Mouse (Mus musculus): ENCODE results near the gene Kyat1. TPM values are rescaled to one million over a fixed set of nuclear protein-coding genes. Genes with fewer than 3 reads are reported as not detected.

Gene Kyat1
- polyA plus RNA-seq, 1 experiment from 2014 or later, result 8.3 TPM

DNA sequence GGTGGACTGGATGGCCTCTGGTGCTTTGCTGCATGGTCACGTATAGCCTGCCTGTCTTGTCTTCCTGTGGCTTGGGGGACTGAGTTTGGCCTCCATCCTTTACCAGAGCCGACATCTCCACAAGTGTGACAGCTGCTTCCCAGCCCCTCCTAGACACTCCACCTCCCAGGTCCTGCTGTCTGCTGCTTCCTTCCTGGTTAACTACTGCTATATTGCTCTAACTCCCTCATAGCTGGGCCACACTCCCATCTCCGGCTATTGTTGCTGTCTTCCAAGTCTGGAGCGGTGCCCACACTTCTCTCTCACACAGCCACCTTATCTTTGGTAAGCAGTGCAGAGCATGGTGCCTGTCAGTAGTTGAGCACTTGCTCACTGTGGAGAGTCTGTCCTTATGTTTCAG lies 34.1 kb upstream of the Kyat1 start:
- 83% methylated on average over 4 of the region's 4 CpGs for WGBS
- DNase-seq (ENCODE audit: low spot score), result no peak
- Histone ChIP-seq H3K36me3 (peaks cover 54% of the 10 kb centered on the region), H3K27ac (replicated peaks) (no peak overlapping the region), H3K4me1 (peaks cover 31% of the 10 kb centered on the region), H3K27me3 (ENCODE audit: low read depth, poor library complexity, severe bottlenecking) (no peaks in the 10 kb centered on the region), H3K9me3 (replicated peaks) (no peaks in the 10 kb centered on the region), H3K4me3 (peak overlapping the region; percentile 97; the same call in 1 of the 2 replicates)

DNA sequence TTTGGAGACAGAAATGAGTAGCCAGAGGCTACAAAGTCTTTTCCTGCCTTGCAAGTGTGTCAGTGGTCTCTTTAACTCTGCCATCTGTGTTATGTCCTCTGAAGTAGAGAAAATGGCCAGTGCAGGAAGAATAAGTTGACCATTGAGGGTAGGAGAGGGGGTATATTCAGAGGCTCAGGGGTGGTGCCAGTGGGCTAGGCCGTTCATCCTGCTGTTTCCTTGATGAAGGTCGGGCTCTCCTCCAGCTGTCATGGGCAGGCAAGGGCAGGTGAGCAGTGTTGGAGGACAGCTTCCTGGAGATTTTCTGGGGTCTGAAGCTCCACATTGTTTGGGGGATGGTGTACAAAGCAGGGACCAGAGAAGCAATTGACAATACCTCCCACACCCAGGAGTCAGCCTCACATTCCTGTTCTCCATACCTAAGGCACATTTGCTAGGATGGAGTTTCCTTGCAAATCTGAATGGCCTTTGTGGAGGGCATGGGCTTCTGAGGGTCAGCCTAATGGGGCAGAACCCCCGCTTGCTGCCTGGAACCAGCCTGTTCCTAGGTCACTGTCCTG lies 33.3 kb upstream of the Kyat1 start:
- WGBS, result 80% methylated on average over 3 of the region's 3 CpGs
- DNase-seq (ENCODE audit: low spot score), result no peak
- peaks cover 31% of the 10 kb centered on the region for H3K4me1 ChIP-seq
- peak overlapping the region; percentile 97 for H3K4me3 ChIP-seq
- peak overlapping the region; percentile 95; the same call in 1 of the 2 replicates for H3K27ac ChIP-seq (replicated peaks)
- no peaks in the 10 kb centered on the region for H3K9me3 ChIP-seq (replicated peaks)
- no peaks in the 10 kb centered on the region for H3K27me3 ChIP-seq (ENCODE audit: low read depth, poor library complexity, severe bottlenecking)
- peaks cover 46% of the 10 kb centered on the region for H3K36me3 ChIP-seq

DNA sequence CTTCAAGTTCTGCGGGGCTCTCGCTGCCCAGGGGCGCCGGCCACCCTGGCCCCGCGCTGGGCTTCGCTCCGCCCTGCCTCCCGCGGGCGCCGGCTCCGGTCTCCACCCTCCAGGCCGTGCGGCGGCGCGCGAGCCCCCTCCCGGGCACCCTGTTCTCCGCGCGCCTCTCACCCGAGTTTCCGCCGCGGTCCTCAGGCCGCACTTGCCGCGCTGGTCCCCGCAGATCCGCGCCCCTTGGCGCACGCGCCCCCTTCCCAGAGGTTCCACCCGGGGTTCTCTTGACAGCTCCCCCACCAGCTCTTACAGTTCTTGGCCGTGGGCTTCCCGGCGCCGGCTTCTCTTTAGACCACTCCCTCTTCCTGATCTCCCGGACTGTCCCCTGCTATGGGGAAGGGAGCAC lies 32.2 kb upstream of the Kyat1 start:
- no peaks in the 10 kb centered on the region for H3K9me3 ChIP-seq (replicated peaks)
- no peak for DNase-seq (ENCODE audit: low spot score)
- no peaks in the 10 kb centered on the region for H3K27me3 ChIP-seq (ENCODE audit: low read depth, poor library complexity, severe bottlenecking)
- peak overlapping the region; percentile 95 for H3K27ac ChIP-seq (replicated peaks)
- H3K36me3 ChIP-seq, result peaks cover 35% of the 10 kb centered on the region
- WGBS, result under 1% methylated on average over 42 of the region's 42 CpGs
- H3K4me3 ChIP-seq, result peak overlapping the region; percentile 97
- H3K4me1 ChIP-seq, result peaks cover 31% of the 10 kb centered on the region

DNA sequence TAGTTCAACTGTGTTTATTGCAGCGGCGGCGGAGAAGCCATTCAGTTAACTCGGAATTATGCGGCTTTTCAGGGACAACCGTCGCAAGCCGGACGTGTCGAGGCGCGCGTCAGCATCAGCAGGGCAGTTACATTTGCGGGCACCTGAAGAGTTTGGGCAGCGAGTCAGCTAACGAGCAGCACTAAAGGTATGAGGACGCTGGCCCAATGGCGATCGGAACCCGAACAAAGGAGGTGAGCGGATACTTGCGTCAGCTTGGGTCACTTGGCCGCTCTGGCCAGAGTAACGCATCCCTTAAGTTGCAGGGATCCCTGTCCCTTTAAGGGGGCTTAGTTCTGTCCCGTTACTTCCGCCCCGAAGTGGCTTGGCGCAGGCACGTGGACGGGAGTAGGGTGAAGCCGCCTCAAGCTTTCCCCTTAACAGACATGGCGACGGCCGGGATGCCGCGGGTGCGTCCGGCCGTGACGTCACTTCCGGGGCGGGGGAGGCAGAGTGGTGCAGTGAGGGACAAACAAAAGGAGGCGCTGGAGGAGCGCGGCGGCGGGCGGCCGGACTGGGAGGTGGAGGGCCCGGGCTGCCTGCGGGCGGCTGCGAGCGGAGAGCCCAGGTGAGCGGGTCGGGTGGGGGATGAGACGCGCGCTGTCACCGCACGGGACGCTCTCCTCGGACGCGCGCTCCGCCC lies 31.7 kb upstream of the Kyat1 start, which contains the start of gene Lrrc8a:
Gene Lrrc8a, plus strand, starts transcription at position 517 of the 682 bp plus-strand sequence.
- no peaks in the 10 kb centered on the region for H3K9me3 ChIP-seq (replicated peaks)
- H3K27ac ChIP-seq (replicated peaks), result peak within 1 kb of the TSS; percentile 95
- under 1% methylated on average over 67 of the region's 67 CpGs for WGBS
- H3K4me3 ChIP-seq, result peak within 1 kb of the TSS; percentile 97
- H3K4me1 ChIP-seq, result peaks cover 31% of the 10 kb centered on the region
- peaks cover 29% of the 10 kb centered on the region for H3K36me3 ChIP-seq
- DNase-seq (ENCODE audit: low spot score), result peak; percentile 100
- H3K27me3 ChIP-seq (ENCODE audit: low read depth, poor library complexity, severe bottlenecking), result no peaks in the 10 kb centered on the region

DNA sequence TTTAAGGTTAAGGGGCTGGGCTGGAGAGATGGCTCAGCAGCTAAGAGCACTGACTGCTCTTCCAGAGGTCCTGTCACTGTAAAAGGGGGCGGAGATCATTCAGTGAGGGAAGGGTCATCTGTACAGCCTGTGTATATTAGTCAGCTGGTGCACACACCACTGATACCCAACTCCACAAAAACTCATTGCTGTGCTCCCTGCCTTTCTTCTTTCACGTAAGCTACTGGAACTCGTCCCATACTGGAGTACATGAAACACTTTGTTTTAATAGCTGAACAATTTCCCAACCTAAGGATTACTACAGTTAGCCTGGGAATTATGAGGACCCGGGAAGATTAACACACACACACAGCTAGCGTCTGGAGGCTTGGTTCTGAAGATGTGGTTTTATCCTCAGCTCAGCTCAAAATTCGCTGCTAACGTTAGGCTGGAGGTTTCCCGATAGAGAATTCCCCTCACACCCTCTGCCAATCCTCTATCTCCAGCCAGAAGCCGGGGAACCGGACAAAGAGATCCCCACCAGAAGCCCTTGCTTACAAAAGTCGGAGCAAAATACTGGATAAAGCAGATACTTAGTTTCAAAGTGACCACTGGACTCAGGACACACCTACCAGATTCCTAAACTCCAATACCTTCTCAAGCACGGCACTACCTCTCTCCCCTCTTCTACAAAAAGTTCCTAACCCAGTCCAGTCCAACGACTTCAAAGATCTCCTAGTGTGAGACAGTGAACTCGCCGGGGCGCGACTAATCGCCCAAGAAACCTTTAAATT lies 31.0 kb upstream of the Kyat1 start:
- WGBS, result 8% methylated on average over 18 of the region's 18 CpGs
- DNase-seq (ENCODE audit: low spot score), result peak; percentile 39
- Histone ChIP-seq H3K9me3 (replicated peaks) (no peaks in the 10 kb centered on the region), H3K4me1 (peaks cover 31% of the 10 kb centered on the region), H3K36me3 (peaks cover 22% of the 10 kb centered on the region), H3K27me3 (ENCODE audit: low read depth, poor library complexity, severe bottlenecking) (no peaks in the 10 kb centered on the region), H3K4me3 (peak overlapping the region; percentile 97), H3K27ac (replicated peaks) (peak overlapping the region; percentile 95)

DNA sequence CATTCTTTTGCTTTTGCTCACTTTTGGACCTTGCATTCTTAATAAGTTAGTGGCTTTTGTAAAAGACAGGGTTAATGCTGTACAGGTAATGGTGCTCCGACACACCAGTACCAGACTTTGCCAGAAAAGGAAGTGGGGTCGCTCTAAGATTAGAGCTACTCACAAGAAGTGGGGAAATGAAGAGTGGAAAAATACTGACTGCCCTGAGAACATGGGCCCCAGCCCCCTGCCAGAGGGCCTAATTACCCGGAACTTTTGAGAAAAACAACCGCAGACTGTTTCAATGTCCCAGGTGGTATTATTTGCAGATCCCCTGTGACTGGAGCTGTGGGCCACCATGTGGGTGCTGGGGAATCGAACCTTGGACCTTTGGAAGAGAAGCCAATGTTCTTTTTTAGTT lies 29.9 kb upstream of the Kyat1 start:
- Histone ChIP-seq H3K4me3 (no peak overlapping the region), H3K27me3 (ENCODE audit: low read depth, poor library complexity, severe bottlenecking) (no peaks in the 10 kb centered on the region), H3K9me3 (replicated peaks) (peaks cover 9% of the 10 kb centered on the region; the same call in 1 of the 2 replicates), H3K36me3 (peaks cover 12% of the 10 kb centered on the region), H3K4me1 (peaks cover 31% of the 10 kb centered on the region), H3K27ac (replicated peaks) (no peak overlapping the region)
- WGBS, result 92% methylated on average over 5 of the region's 5 CpGs
- DNase-seq (ENCODE audit: low spot score), result no peak

DNA sequence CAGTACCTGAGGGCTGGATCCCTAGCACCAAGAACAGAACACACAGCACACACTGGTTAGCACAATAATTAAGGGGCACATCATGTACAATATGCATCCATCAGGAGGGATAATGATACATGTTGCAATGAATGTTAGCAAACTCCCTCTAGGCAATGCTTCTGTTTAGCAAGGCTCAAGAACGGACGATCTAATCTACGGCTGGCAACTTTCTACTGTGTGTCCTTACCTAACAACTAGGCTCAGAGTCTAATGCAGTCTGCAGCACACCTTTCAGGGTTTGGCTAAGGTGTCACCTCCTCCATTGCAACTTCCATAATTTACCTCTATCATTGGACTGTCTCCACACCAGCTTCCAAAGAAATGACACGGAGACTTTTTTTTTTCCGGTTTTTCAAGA lies 10.6 kb upstream of the Kyat1 start:
- no peaks in the 10 kb centered on the region for H3K27me3 ChIP-seq (ENCODE audit: low read depth, poor library complexity, severe bottlenecking)

DNA sequence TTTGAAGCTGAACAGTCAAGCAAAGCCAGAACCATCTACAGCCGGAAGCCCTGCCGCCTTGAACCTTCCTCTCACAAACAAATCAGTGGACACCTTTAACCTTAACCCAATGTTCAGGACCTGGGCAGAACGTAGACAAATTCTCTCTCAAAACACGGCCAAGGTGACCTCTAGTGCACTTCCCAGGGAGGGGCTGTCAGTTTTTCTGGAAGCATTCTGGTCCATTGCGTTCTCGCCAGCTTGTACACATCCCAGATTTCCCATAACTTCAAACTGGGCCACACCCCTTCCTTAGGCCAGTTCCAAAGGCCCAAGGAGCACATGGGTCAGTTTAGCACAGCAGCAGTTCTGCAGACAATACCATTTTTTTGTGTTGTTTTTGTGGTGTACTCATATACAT lies 9.8 kb upstream of the Kyat1 start:
- no peaks in the 10 kb centered on the region for H3K27me3 ChIP-seq (ENCODE audit: low read depth, poor library complexity, severe bottlenecking)
- H3K4me1 ChIP-seq, result no peaks in the 10 kb centered on the region
- H3K4me3 ChIP-seq, result no peak overlapping the region
- no peak overlapping the region for H3K27ac ChIP-seq (replicated peaks)
- no peaks in the 10 kb centered on the region for H3K9me3 ChIP-seq (replicated peaks)
- WGBS, result 85% methylated on average over 6 of the region's 6 CpGs
- DNase-seq (ENCODE audit: low spot score), result no peak
- no peaks in the 10 kb centered on the region for H3K36me3 ChIP-seq

More for the DNA sequence above, 10.6 kb upstream of the Kyat1 start:
- Histone ChIP-seq H3K27ac (replicated peaks) (no peak overlapping the region), H3K4me3 (no peak overlapping the region), H3K9me3 (replicated peaks) (no peaks in the 10 kb centered on the region), H3K36me3 (no peaks in the 10 kb centered on the region), H3K4me1 (no peaks in the 10 kb centered on the region)
- no peak for DNase-seq (ENCODE audit: low spot score)
- WGBS, result 95% methylated on average over 5 of the region's 5 CpGs

DNA sequence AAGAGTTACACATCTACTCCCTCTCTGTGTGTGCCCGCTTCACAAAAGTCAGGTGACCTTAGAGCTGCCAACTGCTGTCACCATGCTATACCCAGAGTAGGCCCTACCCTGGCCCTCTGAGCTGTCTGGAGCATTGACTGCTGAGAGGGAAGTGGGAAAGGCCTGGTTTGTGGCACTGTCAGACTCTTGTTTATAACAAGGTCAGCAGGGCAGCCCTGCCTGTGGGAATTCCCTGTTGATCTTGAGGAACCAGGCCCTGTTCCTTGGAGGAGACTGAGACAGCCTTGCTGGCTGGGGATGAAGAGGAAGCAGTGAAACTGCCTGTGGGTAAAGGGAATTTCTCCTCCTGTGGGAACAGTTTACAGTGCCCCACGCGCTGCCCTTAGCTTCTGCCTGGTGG lies 9.1 kb upstream of the Kyat1 start:
- H3K4me3 ChIP-seq, result no peak overlapping the region
- DNase-seq (ENCODE audit: low spot score), result no peak
- WGBS, result 92% methylated on average over 3 of the region's 3 CpGs

DNA sequence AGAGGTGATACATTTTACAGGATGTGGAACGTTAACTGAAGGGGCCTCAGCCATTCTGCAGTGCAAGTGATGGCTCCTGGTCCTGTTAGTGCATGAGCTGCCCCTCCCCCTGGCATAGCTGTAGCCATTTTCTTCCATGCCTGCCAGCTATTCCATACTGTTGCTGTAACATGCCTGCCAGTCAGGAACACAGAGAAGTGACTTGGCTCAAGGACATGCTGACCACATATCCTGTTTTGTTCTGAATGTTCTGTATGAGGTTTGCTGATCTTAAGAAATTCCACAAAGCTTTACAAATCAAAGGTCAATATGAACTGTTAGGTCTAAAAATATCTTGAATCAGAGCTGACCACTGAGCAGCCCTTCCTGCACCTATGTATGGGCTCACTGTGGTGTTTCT lies 7.3 kb upstream of the Kyat1 start:
- no peak overlapping the region for H3K27ac ChIP-seq (replicated peaks)
- no peak overlapping the region for H3K4me3 ChIP-seq
- no peaks in the 10 kb centered on the region for H3K27me3 ChIP-seq (ENCODE audit: low read depth, poor library complexity, severe bottlenecking)
- no peaks in the 10 kb centered on the region for H3K4me1 ChIP-seq
- WGBS, result 86% methylated on average over 1 of the region's 1 CpGs
- H3K36me3 ChIP-seq, result no peaks in the 10 kb centered on the region
- no peak for DNase-seq (ENCODE audit: low spot score)
- H3K9me3 ChIP-seq (replicated peaks), result no peaks in the 10 kb centered on the region

More for the DNA sequence above, 9.1 kb upstream of the Kyat1 start:
- H3K27me3 ChIP-seq (ENCODE audit: low read depth, poor library complexity, severe bottlenecking), result no peaks in the 10 kb centered on the region
- no peak overlapping the region for H3K27ac ChIP-seq (replicated peaks)
- H3K9me3 ChIP-seq (replicated peaks), result no peaks in the 10 kb centered on the region
- no peaks in the 10 kb centered on the region for H3K4me1 ChIP-seq
- H3K36me3 ChIP-seq, result no peaks in the 10 kb centered on the region

DNA sequence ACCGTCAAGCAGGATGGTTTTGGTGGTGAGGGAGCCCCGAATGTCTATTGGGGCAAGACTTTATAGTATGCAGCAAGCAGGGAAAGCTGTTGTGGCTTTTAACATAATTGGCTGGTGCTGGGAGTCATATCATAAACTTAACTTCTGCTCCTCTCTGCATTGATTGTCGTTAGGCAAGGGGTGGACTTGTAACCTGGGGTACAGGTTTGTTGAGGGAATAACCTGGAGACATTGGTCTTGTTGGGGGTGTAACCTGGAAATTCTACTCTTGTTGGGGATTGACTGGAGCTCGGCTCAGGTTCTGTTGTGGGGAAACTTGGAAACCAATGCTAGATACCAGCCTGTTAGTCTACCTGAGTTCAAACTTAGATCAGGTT lies 6.5 kb upstream of the Kyat1 start:
- 81% methylated on average over 4 of the region's 4 CpGs for WGBS
- H3K4me1 ChIP-seq, result no peaks in the 10 kb centered on the region
- H3K9me3 ChIP-seq (replicated peaks), result no peaks in the 10 kb centered on the region
- no peaks in the 10 kb centered on the region for H3K27me3 ChIP-seq (ENCODE audit: low read depth, poor library complexity, severe bottlenecking)
- no peak for DNase-seq (ENCODE audit: low spot score)
- no peaks in the 10 kb centered on the region for H3K36me3 ChIP-seq
- no peak overlapping the region for H3K27ac ChIP-seq (replicated peaks)
- no peak overlapping the region for H3K4me3 ChIP-seq

DNA sequence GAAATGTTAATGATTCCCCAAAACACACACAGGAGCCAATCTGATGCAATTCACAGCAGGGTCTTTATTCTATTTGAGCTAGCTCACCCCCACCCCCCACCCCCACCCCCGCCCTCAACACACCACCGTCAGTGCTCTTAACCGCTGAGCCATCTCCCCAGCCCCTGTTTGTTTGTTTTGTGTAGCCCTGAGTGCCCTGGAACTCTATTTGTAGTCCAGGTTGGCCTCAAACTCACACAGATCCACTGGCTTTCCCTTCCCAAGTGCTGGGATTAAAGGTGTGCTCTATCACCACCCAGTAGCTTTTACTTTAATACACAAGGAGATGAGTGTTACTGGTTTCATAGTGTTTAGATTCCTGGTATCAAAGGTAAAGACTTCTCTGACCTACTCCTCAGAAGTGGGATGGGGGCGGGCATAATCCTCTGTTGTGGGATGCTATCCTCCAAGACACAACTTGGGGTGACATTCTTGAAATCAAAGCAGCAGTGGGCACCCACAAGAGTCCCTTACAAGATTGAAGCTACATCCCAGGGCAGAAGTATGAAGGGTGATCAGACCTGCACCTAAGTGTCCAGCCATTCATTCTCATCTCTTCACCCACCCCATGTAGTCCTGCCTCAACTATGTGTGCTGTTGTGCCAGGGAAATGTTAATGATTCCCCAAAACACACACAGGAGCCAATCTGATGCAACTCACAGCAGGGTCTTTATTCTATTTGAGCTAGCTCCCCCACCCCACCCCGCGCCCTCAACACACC lies 5.9 kb upstream of the Kyat1 start:
- 70% methylated on average over 6 of the region's 6 CpGs for WGBS
- Histone ChIP-seq H3K4me3 (no peak overlapping the region), H3K27ac (replicated peaks) (no peak overlapping the region), H3K36me3 (no peaks in the 10 kb centered on the region), H3K27me3 (ENCODE audit: low read depth, poor library complexity, severe bottlenecking) (no peaks in the 10 kb centered on the region), H3K4me1 (peaks cover 5% of the 10 kb centered on the region), H3K9me3 (replicated peaks) (no peaks in the 10 kb centered on the region)
- no peak for DNase-seq (ENCODE audit: low spot score)
